Mouse (Mus musculus) CH12.LX (cell line): Measurements from ENCODE around the gene Icam5.

Source experiments
- CTCF ChIP-seq, 2 experiments: IDR thresholded peaks in 1 of 2; conservative IDR thresholded peaks in 1 of 2; 2 replicates each; pipeline ENCODE4 v1.5.1; 2011 to 2012; ENCODE audit warnings: low read depth in 2 of 2, low read length in 2 of 2, improper control_type of control experiment in 1 of 2, inconsistent platforms in 1 of 2, mild to moderate bottlenecking in 1 of 2, moderate library complexity in 1 of 2
- MYC ChIP-seq: IDR thresholded peaks from 2 replicates; pipeline ENCODE4 v1.6.1; 2011; ENCODE audit warnings: low read depth, mild to moderate bottlenecking, improper control_type of control experiment, low read length
- SMC3 ChIP-seq: IDR thresholded peaks from 2 replicates; pipeline ENCODE4 v1.6.1; 2011; ENCODE audit warnings: low read depth, low read length, improper control_type of control experiment

GRCm38 (mm10) chr9:21034481-21035085 lies 2.7 kb downstream of the Icam5 start:
- TF ChIP-seq SMC3: no peak
- no peak for TF ChIP-seq CTCF (conservative IDR thresholded peaks at IDR 0.05 in 1 of 2, IDR thresholded peaks at IDR 0.05 in 1 of 2; ENCODE audit: low read depth in 2 of 2, low read length in 2 of 2)
- no peak for TF ChIP-seq MYC
